Mouse (Mus musculus): ENCODE results near the gene Prickle3.
A peak's percentile ranks its signal among the peaks of the same experiment; 100 is the strongest.

Prickle3 gene

DNA sequence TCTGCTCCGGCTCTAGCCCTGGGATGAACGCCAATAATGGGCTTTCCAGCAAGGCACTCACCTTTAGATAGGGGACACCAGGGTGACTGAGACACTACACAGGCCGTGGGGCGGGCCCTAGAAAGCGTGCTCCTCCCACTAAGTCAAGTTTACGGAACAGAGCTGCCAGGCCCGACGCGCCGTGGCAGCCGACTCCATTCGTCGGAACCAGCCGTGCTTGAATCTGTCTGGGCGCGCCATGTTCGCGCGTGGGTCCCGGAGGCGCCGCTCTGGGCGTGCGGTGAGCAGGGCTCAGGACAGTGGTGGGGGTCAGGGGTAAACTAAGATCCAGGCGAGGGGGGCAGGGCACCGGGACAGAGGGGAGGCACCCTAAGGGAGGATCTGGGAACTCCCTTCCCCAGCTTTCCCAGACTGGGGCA is at the start of gene Prickle3:
Gene Prickle3, plus strand, starts transcription at position 40 of the 419 bp plus-strand sequence.
- DNase-seq: peak; percentile 72

DNA sequence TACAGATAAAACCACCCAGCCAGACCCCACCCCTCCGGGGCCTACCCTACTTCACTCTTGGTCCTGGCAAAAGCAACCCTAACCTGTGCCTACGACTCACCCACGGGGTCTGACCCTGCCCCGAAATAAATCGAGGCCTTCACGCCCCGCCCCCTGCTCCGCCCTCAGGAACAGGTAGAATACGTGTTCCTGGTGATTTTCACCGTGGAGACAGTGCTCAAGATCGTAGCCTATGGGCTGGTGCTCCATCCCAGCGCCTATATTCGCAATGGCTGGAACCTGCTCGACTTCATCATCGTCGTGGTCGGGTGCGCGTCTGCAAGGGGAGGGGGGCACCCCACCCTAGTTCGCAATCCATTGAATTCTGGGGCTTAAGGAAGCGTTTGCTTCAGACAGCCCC is 47.0 kb upstream of the Prickle3 start:
- DNase-seq: no peak

DNA sequence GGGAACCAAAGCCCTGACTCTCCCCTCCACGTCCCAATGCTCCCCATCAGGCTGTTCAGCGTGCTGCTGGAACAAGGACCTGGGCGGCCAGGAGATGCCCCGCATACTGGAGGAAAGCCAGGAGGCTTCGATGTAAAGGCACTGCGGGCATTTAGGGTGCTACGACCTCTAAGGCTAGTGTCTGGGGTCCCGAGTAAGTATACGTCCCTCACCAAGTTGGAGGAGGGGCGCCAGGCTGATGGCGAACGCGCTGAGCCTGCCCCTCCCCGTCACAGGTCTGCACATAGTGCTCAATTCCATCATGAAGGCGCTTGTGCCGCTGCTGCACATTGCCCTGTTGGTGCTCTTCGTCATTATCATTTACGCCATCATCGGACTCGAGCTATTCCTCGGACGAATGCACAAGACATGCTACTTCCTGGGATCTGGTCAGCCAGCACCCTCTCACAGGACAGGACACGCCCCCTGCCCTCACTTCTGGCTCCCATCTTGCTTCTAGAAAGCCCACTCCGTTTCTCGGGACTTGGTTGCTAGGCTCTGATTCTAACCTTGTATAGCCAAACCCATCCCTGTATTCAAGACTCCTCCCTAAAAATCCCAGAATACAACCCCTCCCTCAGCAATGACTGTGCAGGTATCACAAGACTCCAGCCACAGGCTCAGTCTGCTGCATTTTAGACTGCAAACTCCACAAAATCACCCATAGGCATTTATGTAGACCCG is 46.4 kb upstream of the Prickle3 start:
- no peak for DNase-seq

DNA sequence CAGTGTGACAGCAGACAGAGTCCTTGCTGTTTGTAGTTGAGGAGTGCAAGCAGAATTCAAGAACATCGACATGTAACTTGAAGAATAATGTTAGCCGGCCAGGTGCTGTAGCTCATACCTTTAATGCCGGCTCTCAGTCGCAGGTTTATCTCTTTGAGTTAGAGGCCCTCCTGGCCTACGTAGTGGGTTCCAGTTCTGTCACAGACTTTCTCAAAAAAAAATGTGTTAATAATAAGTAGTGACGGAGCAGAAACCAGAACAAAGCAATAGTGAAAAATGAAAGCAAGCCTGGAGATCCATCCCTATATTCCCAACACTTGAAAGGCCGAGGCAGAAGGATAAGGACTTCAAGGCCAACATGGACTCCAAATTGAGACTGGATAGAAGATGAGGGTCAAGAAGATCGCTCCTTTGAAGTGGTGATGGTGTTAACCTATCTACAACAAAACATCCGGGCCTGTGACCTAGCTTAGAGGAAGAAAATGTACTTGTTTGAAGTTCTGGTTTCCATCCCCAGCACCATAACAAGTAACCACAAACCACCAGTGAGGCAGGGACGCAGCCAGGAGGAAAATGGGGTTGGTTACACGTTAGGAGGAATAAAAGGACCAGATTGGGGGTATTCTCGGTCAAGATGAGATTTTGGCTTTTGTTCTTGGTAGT is 39.0 kb upstream of the Prickle3 start:
- no peak for DNase-seq

DNA sequence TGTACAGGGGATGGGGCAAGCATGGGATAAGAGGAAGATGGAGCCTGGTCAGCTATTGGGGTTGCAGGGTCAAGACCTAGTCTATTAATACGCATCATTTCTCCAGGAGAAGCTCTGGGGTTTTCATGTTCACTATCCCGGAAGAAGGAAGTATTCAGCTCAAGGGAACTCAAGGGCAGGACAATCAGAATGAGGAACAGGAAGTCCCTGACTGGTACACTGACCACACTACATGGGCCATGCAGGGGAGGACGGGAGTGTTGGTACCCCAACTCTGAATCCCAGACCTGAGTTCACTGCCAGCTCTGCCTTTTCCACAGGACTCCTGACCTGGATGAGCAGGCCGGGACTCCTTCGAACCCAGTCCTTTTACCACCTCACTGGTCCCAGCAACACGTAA is 24.5 kb upstream of the Prickle3 start:
- DNase-seq: no peak

DNA sequence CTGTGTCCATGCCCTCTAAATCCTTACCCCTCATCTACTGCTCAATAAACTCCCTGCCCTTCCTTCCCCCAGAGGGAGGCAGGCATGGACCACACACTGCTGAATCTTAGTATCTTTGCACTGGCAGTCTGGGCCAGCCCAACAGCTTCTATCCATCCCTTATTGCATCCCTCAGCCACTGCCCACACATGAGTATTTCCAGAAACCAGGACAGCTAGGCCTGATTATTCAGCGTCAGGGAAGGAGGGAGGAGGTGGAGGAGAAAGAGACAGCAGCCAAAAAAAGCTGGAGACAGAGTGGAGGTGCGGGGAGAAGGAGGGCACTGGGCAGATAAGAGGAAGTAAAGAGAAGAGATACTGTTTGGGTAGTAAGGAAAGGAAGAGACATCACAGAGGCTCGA is 22.0 kb upstream of the Prickle3 start:
- no peak for DNase-seq

DNA sequence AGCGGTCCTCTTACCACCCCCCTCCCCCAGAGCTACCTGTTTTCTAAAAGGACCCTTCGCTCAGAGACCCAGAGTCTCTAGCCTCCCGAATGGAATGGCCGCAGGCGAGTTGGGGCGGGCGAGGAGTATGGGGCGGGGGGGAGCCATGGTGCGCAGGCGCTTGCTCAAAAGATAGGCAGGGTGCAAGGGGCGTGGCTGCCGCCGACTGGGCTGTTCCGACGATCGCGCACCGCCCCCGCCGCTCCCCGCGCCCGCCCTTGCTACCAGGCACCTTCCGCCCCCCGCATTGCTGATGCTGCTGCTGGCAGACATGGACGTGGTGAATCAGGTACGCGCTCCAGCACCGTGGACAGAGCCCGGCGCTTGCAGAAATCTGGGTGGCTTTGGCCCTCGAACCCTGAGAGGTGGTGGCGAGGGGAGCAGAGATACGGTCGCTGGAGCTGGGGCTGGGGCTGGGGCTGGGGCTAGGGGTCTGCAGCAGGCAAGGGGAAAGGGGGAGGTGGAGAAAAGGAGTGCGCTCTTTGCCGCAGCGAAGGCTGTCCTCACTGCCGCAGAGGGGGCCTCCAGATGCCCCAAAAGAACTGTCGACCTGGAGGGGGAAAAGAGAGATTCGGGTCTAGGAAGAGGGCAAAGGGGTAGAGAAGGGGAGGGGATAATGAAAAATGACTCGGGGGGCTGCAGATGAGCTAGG is 18.5 kb upstream of the Prickle3 start, which contains the start of gene Syp:
Gene Syp, plus strand, starts transcription at position 71 of the 691 bp plus-strand sequence.
- DNase-seq: peak; percentile 84

DNA sequence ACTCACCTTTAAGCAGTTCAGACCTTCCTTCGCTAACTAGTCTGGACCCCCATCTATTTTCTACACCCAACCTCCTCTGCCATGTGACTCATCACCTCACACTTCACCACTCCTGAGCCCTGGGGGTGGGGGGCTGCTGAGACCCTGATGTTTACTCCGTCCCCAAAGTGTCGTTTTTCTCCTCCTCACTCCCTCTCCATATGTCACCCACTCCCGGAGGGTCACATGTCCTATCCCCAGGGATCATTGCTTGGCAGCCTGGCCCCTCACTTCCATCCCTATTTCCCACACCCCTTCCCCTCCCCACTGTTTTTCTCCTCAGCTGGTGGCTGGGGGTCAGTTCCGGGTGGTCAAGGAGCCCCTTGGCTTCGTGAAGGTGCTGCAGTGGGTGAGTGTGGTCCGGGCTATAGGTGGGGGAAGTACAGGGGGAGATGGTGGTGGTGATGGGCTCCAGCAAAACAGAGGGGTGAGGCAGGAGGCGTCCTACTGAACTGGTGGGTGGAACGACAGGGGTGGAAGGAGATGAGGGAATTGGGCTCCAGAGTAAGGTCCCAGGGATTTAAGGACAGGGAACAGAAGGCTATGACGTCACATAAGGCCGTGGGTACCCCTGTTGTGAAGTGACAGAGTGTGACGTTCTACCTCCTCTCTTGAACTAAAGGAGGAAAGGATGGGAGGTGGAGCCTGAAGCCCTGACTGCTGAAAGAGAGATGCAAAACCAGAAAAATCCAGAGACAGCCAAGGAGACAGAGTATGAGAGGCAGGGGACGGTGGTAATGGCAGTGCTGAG is 17.3 kb upstream of the Prickle3 start:
- DNase-seq: no peak

DNA sequence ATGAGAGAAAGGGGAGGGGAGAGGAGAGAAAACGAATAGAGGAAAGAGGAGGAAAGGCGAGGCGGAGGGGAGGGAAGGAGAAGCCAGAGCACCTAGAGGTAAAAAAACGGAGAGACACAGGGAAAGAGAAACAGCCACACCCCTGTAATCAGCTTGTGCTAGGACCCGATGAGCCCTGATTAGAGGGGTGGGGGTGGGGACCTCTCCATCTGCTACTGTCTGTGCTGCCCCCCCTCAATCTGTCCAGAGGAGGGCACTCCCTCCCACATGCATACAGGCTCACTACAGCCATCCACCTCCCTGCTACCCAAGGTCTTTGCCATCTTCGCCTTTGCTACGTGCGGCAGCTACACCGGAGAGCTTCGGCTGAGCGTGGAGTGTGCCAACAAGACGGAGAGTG is 16.3 kb upstream of the Prickle3 start:
- DNase-seq: no peak

DNA sequence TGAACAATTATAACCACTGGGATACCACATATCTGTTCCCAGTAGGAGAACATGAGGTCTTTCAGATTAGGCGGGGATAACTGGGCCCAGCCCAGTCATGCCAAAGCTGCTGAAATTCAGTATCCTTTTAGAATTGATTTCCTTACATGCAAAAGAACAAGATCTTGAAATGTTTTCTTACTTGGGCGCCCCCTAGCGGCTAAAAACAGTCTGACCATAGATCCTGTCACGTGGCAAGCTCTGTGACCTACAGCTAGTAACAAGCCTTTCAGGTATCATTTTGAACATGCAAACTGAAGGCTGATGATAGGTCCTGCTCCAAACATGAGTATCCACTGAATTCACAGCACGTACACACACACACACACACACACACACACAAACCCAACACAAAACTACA is 11.7 kb upstream of the Prickle3 start:
- DNase-seq: peak; percentile 79

DNA sequence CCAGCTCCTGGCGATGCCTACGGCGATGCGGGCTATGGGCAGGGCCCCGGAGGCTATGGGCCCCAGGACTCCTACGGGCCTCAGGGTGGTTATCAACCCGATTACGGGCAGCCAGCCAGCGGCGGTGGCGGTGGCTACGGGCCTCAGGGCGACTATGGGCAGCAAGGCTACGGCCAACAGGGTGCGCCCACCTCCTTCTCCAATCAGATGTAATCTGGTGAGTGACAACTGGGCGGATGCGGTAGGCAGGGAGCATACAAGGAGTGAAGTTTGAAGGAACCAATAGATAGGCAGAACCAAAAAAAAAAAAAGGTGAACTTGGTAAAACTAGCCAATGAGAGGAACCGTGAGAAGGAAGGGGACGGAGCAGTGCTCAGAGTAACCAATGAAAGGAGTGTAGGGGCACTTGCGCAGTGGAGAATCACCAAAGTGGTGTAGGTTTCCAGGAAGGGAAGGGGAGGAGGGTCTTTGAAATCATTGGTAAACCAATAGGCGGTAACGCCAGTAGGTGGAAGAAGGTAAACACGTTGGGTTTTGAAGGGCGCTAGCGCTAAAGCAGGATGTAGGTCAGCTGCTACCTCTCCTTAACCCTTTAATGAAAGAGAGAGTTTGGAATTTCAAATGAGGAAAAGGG is 8.3 kb upstream of the Prickle3 start:
- DNase-seq: peak; percentile 91

DNA sequence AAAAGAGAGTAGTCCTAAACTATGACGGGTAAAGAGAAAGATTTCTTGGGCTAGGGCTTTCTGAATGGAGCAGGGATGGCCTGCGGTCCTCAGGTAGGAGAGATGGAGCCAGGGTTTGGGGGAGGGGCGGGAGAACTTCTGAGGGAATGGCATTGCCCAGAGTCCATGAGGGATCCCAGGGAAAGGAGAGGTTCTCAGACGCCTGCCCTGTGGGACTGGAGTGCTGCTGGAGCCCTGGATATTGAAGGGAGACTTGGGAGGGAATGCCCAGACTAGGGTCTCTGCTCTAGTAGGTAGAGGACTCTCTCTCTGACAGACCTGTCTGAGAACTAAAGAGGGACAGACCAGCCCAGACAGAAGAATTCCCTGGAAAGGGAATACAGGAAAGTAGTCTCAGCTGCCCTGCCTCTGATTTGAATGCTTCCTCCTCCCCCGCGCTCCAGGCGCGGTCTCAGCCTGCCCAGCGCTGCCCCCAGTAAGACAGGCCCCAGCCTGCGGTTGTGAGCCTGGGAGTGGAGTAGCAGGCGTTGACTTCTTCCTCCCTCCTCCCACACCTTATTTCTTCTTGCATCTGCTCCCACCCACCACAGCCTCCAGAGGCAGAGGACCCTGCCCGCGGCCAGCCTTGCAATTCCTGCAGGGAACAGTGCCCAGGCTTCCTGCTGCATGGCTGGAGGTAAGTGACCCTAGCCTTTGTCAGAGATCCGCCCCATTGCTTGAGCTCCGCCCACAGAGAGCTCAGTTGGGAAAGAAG is 1.1 kb downstream of the Prickle3 start:
- DNase-seq: peak; percentile 82

DNA sequence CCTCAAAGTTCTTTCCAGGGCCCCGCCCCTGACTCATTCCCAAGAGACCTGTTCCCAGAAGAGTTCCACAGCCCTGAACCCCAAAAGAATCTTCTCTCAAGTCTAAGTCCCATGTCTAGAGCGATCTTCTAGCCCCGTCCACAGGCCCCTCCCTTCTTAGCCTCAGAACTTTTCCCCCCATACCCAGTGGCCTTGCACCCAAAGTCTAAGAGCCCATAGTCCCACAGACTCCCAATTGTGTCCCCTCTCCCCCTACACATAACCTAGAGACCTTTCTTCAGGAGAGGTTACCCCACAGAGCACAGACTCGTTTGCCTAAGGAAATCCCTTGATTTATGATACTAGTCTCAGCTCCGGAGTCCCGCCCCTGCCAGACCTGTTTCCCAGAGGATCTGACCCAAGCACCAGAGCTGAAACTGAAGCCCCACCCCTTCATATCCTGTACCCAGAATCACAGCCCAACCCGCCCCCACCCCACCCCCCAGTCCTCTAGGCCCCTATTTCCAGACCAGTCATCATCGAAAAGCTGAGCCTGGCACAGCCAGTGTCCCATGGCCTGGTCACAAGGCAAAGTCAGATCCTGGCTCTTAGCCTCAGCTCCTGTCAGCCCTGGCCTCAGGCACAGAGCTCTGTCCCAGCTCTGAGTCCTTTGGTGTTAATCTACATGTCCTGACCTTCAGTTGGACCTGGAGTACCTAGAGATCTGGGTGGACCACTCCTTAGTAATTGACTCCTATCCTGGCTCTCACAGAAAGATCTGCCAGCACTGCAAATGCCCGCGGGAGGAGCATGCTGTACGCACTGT is 1.9 kb downstream of the Prickle3 start:
- peak; percentile 56 for DNase-seq

DNA sequence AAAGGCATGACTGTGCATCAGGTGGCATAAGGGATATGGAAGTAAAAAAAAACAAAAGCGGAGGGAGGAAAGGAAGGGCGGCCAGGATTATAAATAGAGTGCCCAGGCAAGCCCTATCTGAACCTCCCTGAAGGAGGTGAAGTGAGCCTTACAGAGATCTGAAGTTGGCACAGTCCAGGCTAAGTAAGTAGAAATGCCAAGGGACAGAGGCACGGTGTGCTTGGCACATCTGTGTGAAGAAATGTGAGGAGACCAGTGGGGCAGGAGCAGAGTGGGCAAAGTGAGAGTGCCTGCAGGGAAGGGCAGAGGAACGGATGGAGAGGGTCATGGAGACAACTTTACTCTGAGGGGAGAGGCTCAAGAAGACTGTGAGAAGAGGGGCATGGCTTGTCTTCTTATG is 4.0 kb downstream of the Prickle3 start:
- DNase-seq: no peak

DNA sequence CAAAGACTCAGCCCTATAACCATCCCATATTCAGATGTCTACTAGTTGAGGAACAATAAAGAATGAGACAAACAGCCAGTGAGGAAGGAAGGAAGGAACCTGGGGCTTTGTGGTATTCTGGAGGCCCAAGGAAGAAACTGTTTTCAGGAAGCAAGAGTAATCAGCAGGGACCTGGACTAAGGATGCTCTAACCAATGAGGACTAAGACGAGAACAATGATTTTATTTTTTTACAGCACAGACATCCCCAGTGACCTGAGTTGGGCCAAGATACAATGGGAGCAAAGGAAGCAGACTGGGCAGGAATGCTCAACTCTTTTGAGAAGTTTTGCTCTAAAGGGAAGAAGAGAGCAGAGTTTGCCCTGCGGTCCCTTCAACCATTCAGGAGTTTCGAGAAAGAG is 5.9 kb downstream of the Prickle3 start:
- DNase-seq: no peak

DNA sequence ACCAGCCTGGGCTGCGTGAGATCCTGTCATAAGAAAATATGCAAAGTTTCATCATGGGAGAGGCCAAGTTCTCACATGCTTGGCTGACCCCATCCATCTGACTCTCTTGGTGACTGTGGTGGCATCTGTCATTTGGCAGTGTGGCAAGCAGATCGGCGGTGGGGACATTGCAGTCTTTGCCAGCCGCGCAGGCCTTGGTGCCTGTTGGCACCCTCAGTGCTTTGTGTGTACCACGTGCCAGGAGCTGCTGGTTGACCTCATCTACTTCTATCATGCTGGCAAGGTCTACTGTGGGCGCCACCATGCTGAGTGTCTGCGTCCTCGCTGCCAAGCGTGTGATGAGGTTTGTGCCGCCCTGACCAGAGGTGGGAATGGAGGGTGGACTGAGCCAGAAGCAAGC is 7.7 kb downstream of the Prickle3 start:
- no peak for DNase-seq

DNA sequence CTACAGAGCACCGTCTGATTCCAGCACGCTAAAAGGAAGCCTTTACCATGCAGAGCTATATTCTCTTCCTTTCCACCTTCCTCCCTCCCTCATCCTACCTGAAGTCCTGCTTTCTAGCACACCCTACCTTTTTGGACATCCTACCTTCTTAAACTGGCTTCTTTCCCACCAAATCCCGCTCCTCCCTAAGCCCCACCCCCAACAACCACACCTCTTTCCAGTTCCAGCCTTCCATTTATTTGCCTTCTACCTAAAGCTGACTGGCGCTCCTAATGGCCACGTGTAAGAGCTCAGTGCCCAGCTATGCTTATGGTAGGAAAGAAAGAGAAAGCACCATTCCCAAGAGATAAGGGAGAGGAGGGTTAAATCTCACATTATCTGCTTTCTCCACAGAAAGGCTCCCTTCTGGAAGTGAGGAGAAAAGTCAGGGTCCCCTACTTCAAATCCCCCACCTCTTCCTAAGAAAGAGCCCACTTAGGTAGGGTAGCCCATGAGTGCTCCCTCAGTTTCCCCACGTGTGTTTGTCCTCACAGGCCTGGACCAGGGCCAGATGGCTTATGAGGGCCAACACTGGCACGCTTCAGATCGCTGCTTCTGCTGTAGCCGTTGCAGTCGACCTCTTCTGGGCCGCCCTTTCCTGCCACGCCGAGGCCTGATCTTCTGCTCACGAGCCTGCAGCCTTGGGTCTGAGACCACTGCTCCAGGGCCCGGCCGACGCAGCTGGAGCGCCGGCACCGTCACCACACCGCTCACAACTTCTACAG is 8.9 kb downstream of the Prickle3 start:
- no peak for DNase-seq

DNA sequence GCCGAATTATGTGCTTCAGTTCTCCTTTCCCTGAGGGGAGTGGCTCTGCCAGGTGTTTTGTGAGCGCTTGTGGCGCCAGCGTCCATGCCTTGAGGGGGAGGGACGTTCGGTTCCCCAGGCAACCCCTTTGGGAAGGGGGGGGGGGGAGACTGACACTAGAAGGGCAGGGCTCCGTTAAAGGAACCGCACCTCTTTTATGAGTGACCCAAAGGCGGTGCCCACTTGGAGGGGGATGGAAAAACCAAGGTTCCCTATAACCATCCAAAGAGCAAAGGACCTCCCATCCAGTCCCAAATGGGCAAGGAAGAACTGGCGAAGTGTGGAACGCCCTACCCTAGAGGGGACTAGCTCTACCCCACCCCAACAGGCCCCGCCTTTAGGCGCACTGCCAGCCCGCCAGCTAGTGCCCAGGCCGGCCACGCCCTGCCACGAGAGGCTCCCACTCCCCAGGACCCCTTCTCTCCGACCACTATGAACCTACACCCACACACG is 13.4 kb downstream of the Prickle3 start:
- DNase-seq: peak; percentile 71

DNA sequence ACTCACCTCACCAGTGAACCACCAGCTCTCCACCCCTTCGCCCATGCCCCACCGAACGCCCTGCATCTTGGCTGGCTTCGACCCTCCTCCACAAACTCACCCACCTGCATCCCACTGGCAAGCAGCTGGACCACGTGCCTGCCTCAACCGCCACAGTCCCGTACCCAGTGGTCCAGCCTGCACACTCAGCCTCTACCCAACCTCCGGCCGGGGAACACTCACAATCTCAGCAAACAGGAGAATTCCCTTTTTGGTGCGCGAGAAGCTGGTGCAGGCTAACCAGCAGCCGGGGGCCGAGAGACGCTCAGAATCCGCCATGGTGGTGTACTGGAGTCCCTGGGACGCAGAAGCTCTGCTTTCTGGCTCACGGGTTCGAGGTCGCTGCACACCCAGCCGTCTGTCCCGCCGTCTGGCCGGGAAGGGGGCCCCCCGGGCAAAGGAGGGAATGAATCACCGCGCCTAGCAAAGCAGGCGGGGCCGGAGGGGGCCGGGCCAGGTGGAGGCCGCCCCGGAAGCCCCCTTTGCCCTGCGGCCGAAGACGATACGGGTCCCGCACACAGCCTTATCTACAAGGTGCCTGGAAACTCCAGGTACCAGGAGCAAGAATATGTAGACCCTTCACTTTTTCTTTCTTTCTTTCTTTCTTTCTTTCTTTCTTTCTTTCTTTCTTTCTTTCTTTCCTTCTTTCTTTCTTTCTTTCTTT is 14.0 kb downstream of the Prickle3 start, which contains the start of gene Plp2:
Gene Plp2, minus strand, starts transcription at position 470 of the 703 bp plus-strand sequence.
- no peak for DNase-seq
